Mouse (Mus musculus): ENCODE results near the gene Pygo2. TPM values are rescaled to one million over a fixed set of nuclear protein-coding genes. Genes with fewer than 3 reads are reported as not detected.

Gene Pygo2
- total and polyA plus RNA-seq, 3 experiments: 21.9 to 40.8 (median 29.7) TPM

GRCm38 (mm10) chr3:89395806-89396653 lies 34.0 kb upstream of the Pygo2 start (continued):
- TF ChIP-seq EP300 (IDR thresholded peaks at IDR 0.05; ENCODE audit: low read length): no peak; the same call in 1 of the 2 replicates
- TF ChIP-seq GABPA (IDR thresholded peaks at IDR 0.05; ENCODE audit: insufficient replicate concordance, low read depth, low read length): no peak
- no peak for TF ChIP-seq USF1 (IDR thresholded peaks at IDR 0.05; ENCODE audit: low read depth, low read length)
- 0 out of 2 replicates have a peak, but pooled peaks have one; percentile 22 for TF ChIP-seq RCOR1 (conservative IDR thresholded peaks at IDR 0.05; ENCODE audit: low read depth, low read length)
- 0 out of 2 replicates have a peak, but pooled peaks have one; percentile 34 for TF ChIP-seq CHD1 (IDR thresholded peaks at IDR 0.05; ENCODE audit: low read depth, low read length)
- 0 out of 2 replicates have a peak, but pooled peaks have one; percentile 8 for TF ChIP-seq IRF4 (IDR thresholded peaks at IDR 0.05; ENCODE audit: low read depth, low read length)

- peak overlapping the region; percentile 96 for H3K27ac ChIP-seq (ENCODE audit: insufficient read depth, low read depth)
- dilution Hi-C loops (cut with MboI; ENCODE audit: extremely low pct_ligation_motif_present, extremely low pct_unique_long_range_greater_than_20kb, low sequenced_read_pairs): no loop called here
- in situ Hi-C loops (cut with MboI; ENCODE audit: low pct_ligation_motif_present, low pct_unique_long_range_greater_than_20kb, low sequenced_read_pairs): no loop called here
- peaks cover 0 to 34% of the 10 kb centered on the region in 2 experiments; a peak in 3 of 4 replicates for H3K4me1 ChIP-seq (ENCODE audit: control insufficient read depth in 1 of 2, insufficient read depth in 2 of 2)
- peak overlapping the region; percentile 44 to 71 (median 54) for H3K4me3 ChIP-seq (replicated peaks in 1 of 3; ENCODE audit: low read depth in 2 of 3, low read length in 2 of 3, poor library complexity in 1 of 3)
- no peaks in the 10 kb centered on the region for H3K9me3 ChIP-seq (replicated peaks; ENCODE audit: low read length)
- H3K9ac ChIP-seq (ENCODE audit: insufficient read depth, low read depth): peak overlapping the region; percentile 55; the same call in 1 of the 2 replicates
- peak overlapping the region; percentile 94 for H3K4me2 ChIP-seq (ENCODE audit: insufficient read depth, low read depth, poor library complexity, severe bottlenecking)
- no peaks in the 10 kb centered on the region for H3K27me3 ChIP-seq (replicated peaks)
- peaks cover 9% of the 10 kb centered on the region; the same call in 1 of the 2 replicates for H3K79me2 ChIP-seq (replicated peaks; ENCODE audit: control insufficient read depth, extremely low read depth, insufficient read depth, poor library complexity, severe bottlenecking)
- DNase-seq (ENCODE audit: extremely low read depth): peak; percentile 86
- peaks cover 18 to 30% of the 10 kb centered on the region in 2 experiments for H3K36me3 ChIP-seq (replicated peaks in 1 of 2; ENCODE audit: control insufficient read depth in 1 of 2, insufficient read depth in 1 of 2, low read length in 1 of 2)
- TF ChIP-seq HCFC1 (IDR thresholded peaks at IDR 0.05; ENCODE audit: low read depth, low read length): no peak
- no peak for TF ChIP-seq SMC3 (IDR thresholded peaks at IDR 0.05; ENCODE audit: low read depth, low read length)
- no peak for TF ChIP-seq E2F4 (IDR thresholded peaks at IDR 0.05; ENCODE audit: insufficient replicate concordance, low read depth, low read length)
- TF ChIP-seq NRF1 (IDR thresholded peaks at IDR 0.05; ENCODE audit: low read depth, low read length): 0 out of 2 replicates have a peak, but pooled peaks have one; percentile 5
- peak; percentile 45; the same call in 1 of the 2 replicates for TF ChIP-seq MYC (IDR thresholded peaks at IDR 0.05; ENCODE audit: low read depth, low read length)
- TF ChIP-seq TCF12 (IDR thresholded peaks at IDR 0.05; ENCODE audit: low read depth, low read length): no peak
- no peak for TF ChIP-seq MAX (IDR thresholded peaks at IDR 0.05; ENCODE audit: low read length)
- TF ChIP-seq JUND (conservative IDR thresholded peaks at IDR 0.05; ENCODE audit: low read depth, low read length): 0 out of 2 replicates have a peak, but pooled peaks have one; percentile 4
- TF ChIP-seq ETS1 (conservative IDR thresholded peaks at IDR 0.05; ENCODE audit: low read depth, low read length): no peak
- 0 out of 2 replicates have a peak, but pooled peaks have one; percentile 59 for TF ChIP-seq TBP (conservative IDR thresholded peaks at IDR 0.05; ENCODE audit: low read depth, low read length)
- no peak for TF ChIP-seq JUN (IDR thresholded peaks at IDR 0.05; ENCODE audit: insufficient read depth, low read depth, low read length)
- TF ChIP-seq PAX5 (IDR thresholded peaks at IDR 0.05; ENCODE audit: low read length): no peak
- no peak for TF ChIP-seq ZNF384 (IDR thresholded peaks at IDR 0.05; ENCODE audit: low read depth, low read length)
- no peak for TF ChIP-seq RCOR1 (conservative IDR thresholded peaks at IDR 0.05; ENCODE audit: low read depth, low read length)
- no peak for TF ChIP-seq CHD2 (IDR thresholded peaks at IDR 0.05; ENCODE audit: low read length)
- no peak for TF ChIP-seq ZMIZ1 (IDR thresholded peaks at IDR 0.05; ENCODE audit: low read depth, low read length)
- 0 out of 2 replicates have a peak, but pooled peaks have one; percentile 11 for TF ChIP-seq IRF4 (IDR thresholded peaks at IDR 0.05; ENCODE audit: low read depth, low read length)
- TF ChIP-seq ELF1 (IDR thresholded peaks at IDR 0.05; ENCODE audit: low read depth, low read length): no peak
- no peak for TF ChIP-seq MAZ (IDR thresholded peaks at IDR 0.05; ENCODE audit: low read depth, low read length)
- no peak; the same call in 1 of the 2 replicates for TF ChIP-seq POLR2AphosphoS2 (IDR thresholded peaks at IDR 0.05; ENCODE audit: low read depth, low read length)
- TF ChIP-seq ZC3H11A (IDR thresholded peaks at IDR 0.05; ENCODE audit: low read depth, low read length): no peak
- no peak for TF ChIP-seq USF1 (IDR thresholded peaks at IDR 0.05; ENCODE audit: low read depth, low read length)
- no peak for TF ChIP-seq RAD21 (IDR thresholded peaks at IDR 0.05; ENCODE audit: low read depth, low read length)
- TF ChIP-seq KAT2A (IDR thresholded peaks at IDR 0.05; ENCODE audit: insufficient replicate concordance, low read length): no peak
- no peak for TF ChIP-seq ZKSCAN1 (IDR thresholded peaks at IDR 0.05; ENCODE audit: borderline replicate concordance, low read depth, low read length)
- TF ChIP-seq CTCF (conservative IDR thresholded peaks at IDR 0.05 in 1 of 2, IDR thresholded peaks at IDR 0.05 in 1 of 2; ENCODE audit: low read depth in 2 of 2, low read length in 2 of 2): no peak; a peak in 1 of 4 replicates
- TF ChIP-seq CHD1 (IDR thresholded peaks at IDR 0.05; ENCODE audit: low read depth, low read length): no peak
- TF ChIP-seq BHLHE40 (IDR thresholded peaks at IDR 0.05; ENCODE audit: low read depth, low read length): no peak
- TF ChIP-seq GABPA (IDR thresholded peaks at IDR 0.05; ENCODE audit: insufficient replicate concordance, low read depth, low read length): no peak
- no peak for TF ChIP-seq SIN3A (IDR thresholded peaks at IDR 0.05; ENCODE audit: low read length)
- no peak for TF ChIP-seq NELFE (IDR thresholded peaks at IDR 0.05; ENCODE audit: low read depth, low read length)
- TF ChIP-seq MXI1 (IDR thresholded peaks at IDR 0.05; ENCODE audit: low read depth, low read length): 0 out of 2 replicates have a peak, but pooled peaks have one; percentile 20
- 0 out of 2 replicates have a peak, but pooled peaks have one; percentile 58 for TF ChIP-seq EP300 (IDR thresholded peaks at IDR 0.05; ENCODE audit: low read length)
These were observed 33.4 kb upstream of the Pygo2 start for GRCm38 (mm10) chr3:89396654-89397005.

Data from CH12.LX (cell line).